Mouse (Mus musculus): Measurements from ENCODE around the gene Eif2b1. TPM values are rescaled to one million over a fixed set of nuclear protein-coding genes. Genes with fewer than 3 reads are reported as not detected.

The Eif2b1 gene
- polyA plus RNA-seq, 1 experiment = 29.9 TPM

Other genes starting within 250 kb of the Eif2b1 start
- gene Cdk2ap1, start 216.0 kb downstream of the Eif2b1 start, polyA plus RNA-seq (2012; rRNA removed) = 136 and 147 TPM in 2 replicates
- 16.1 and 24.1 TPM in 2 replicates for gene Sbno1, start 153.1 kb downstream of the Eif2b1 start, polyA plus RNA-seq (2012; rRNA removed)
- gene Kmt5a, start 139.2 kb downstream of the Eif2b1 start, polyA plus RNA-seq (2012; rRNA removed) = 55.4 and 72.8 TPM in 2 replicates
- gene Rilpl2, start 100.8 kb downstream of the Eif2b1 start, polyA plus RNA-seq (2012; rRNA removed) = 20.5 and 21.6 TPM in 2 replicates
- gene Snrnp35, start 96.0 kb downstream of the Eif2b1 start, polyA plus RNA-seq (2012; rRNA removed) = 4.5 and 5.1 TPM in 2 replicates
- 19.3 and 28.8 TPM in 2 replicates for gene Rilpl1, start 47.7 kb downstream of the Eif2b1 start, polyA plus RNA-seq (2012; rRNA removed)
- 159 and 206 TPM in 2 replicates for gene Tmed2, start 38.4 kb downstream of the Eif2b1 start, polyA plus RNA-seq (2012; rRNA removed)
- 10.5 and 10.8 TPM in 2 replicates for gene Ddx55, start 26.3 kb downstream of the Eif2b1 start, polyA plus RNA-seq (2012; rRNA removed)
- gene Gtf2h3, start within 50 bp of the Eif2b1 start, polyA plus RNA-seq (2012; rRNA removed) = 43.2 and 47.4 TPM in 2 replicates
- gene Atp6v0a2, start 49.4 kb upstream of the Eif2b1 start, polyA plus RNA-seq (2012; rRNA removed) = 32.4 and 37.6 TPM in 2 replicates
- gene Dnah10, start 146.0 kb upstream of the Eif2b1 start, polyA plus RNA-seq (2012; rRNA removed) = 0.62 and 1.1 TPM in 2 replicates

Data from gonadal fat pad, adult 2 months (tissue).